8 mouse cellular contexts compared by ENCODE assay signal in the genomic region with DNA sequence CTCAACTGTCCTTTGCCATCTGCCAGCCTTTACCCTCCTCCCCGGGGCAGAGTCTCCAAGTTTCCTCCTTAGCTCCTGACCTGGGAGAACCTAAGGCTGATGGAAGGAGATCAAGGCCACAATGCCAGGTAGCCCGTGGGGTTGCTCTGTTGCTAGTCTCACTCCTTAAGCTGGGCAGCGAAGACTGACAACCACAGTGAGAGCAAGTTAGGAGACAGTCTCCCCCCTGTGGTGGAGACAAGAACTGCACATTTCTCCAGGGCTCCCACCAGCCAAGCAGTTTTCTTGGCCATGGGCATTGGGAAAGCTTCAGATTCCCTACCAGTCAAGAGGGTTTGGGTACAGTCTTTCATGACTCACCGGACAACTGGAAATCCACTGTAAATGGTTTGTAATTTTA. TPM values are rescaled to one million over a fixed set of nuclear protein-coding genes. Genes with fewer than 3 reads are reported as not detected.
A peak's percentile ranks its signal among the peaks of the same experiment; 100 is the strongest.
DNase-seq lines count a peak whose midpoint lies in the region; TF ChIP-seq lines count a peak whose summit lies in the region.
"Had no signal": no experiment of that assay in that cellular context is flagged by ENCODE, and none has a peak within 500 bp of the region (broad histone marks: within the 10 kb centered on the region; RNA-seq: fewer than 3 reads in every experiment).

No protein-coding gene starts in this region.

- DNase-seq in CD4-positive helper T cell, adult 2 months (ENCODE audit: low read depth, low spot score): peak; percentile 60
- DNase-seq in MEL (ENCODE audit: low read depth, low spot score): peak; percentile 74
- DNase-seq in cerebellum, adult 9-10 months: peak; percentile 69
- peak; percentile 52 to 64 for DNase-seq in gastrocnemius, adult 8-10 months (ENCODE audit: low spot score in 2 of 2)
- DNase-seq in layer of hippocampus, adult 2 months (ENCODE audit: low spot score in 2 of 2): peak; percentile 52 to 83
- DNase-seq in lung, postnatal 10 days: peak; percentile 83
- peak; percentile 48 for DNase-seq in right cerebral cortex, postnatal 25 days

- H3K4me1 ChIP-seq in MEL (ENCODE audit: control insufficient read depth in 1 of 2, insufficient read depth in 2 of 2, low read length in 2 of 2): no peaks in the 10 kb centered on the region

- no peaks in the 10 kb centered on the region for H3K27me3 ChIP-seq in MEL (ENCODE audit: control insufficient read depth in 1 of 2, insufficient read depth in 2 of 2, low read length in 2 of 2)
- H3K27me3 ChIP-seq: limb, embryonic 13.5 days had no signal

- H3K9me3 ChIP-seq in MEL (replicated peaks; ENCODE audit: insufficient read depth, low read length): no peaks in the 10 kb centered on the region
- H3K9me3 ChIP-seq: limb, embryonic 13.5 days had no signal

- TF ChIP-seq CTCF in MEL (IDR thresholded peaks at IDR 0.05 in 2 of 3, conservative IDR thresholded peaks at IDR 0.05 in 1 of 3; ENCODE audit: control insufficient read depth in 1 of 3, insufficient read depth in 1 of 3, low read depth in 2 of 3, low read length in 3 of 3, poor library complexity in 1 of 3, severe bottlenecking in 1 of 3): peak; percentile 79 to 92 (median 87)
- TF ChIP-seq CTCF in layer of hippocampus, adult 2 months (conservative IDR thresholded peaks at IDR 0.05): peak; percentile 97

- H3K79me2 ChIP-seq in MEL (ENCODE audit: control insufficient read depth, insufficient read depth, low read length, poor library complexity): no peaks in the 10 kb centered on the region

- no peak for TF ChIP-seq POLR2A in MEL (IDR thresholded peaks at IDR 0.05; ENCODE audit: control insufficient read depth in 1 of 2, insufficient read depth in 1 of 2, low read depth in 1 of 2, low read length in 2 of 2, poor library complexity in 1 of 2)

- no peak for TF ChIP-seq EP300 in MEL (IDR thresholded peaks at IDR 0.05; ENCODE audit: low read depth in 1 of 2, low read length in 2 of 2)

- H3K36me3 ChIP-seq in MEL (ENCODE audit: control insufficient read depth in 1 of 2, insufficient read depth in 2 of 2, low read length in 2 of 2): no peaks in the 10 kb centered on the region
- H3K36me3 ChIP-seq: limb, embryonic 13.5 days had no signal

- H3K27ac ChIP-seq in MEL (ENCODE audit: control insufficient read depth, low read depth, low read length): no peak overlapping the region
- no peak overlapping the region for H3K27ac ChIP-seq in layer of hippocampus, adult 2 months
- H3K27ac ChIP-seq: limb, embryonic 13.5 days had no signal

- no peak overlapping the region for H3K4me3 ChIP-seq in MEL (ENCODE audit: control insufficient read depth in 1 of 2, insufficient read depth in 1 of 2, low read depth in 2 of 2, low read length in 2 of 2)
- H3K4me3 ChIP-seq in layer of hippocampus, adult 2 months: no peak overlapping the region
- H3K4me3 ChIP-seq: limb, embryonic 13.5 days had no signal

- H3K9ac ChIP-seq in MEL (ENCODE audit: control insufficient read depth, low read depth, low read length, poor library complexity, severe bottlenecking): no peak overlapping the region
- H3K9ac ChIP-seq: limb, embryonic 13.5 days had no signal

- peak; percentile 84 for TF ChIP-seq RAD21 in MEL (IDR thresholded peaks at IDR 0.05; ENCODE audit: low read depth, low read length)

TF ChIP-seq in MEL, 35 proteins besides CTCF, POLR2A, EP300 and RAD21:
- TF ChIP-seq ZMIZ1 (IDR thresholded peaks at IDR 0.05; ENCODE audit: low read depth, low read length) (no peak), SMC3 (IDR thresholded peaks at IDR 0.05; ENCODE audit: low read depth, low read length) (peak; percentile 87), ZC3H11A (IDR thresholded peaks at IDR 0.05; ENCODE audit: low read depth, low read length) (peak; percentile 79)

RNA-seq across cellular contexts. Expression of gene Stra8, which starts 7.2 kb away (rescaled TPM):
- not detected in 2 replicates for total RNA-seq in MEL (2012; rRNA removed)
- polyA plus RNA-seq in MEL (2012; ENCODE audit: insufficient read depth in 1 of 2, insufficient read length in 2 of 2, low read depth in 1 of 2, low replicate concordance in 2 of 2, missing spikeins in 1 of 2): not detected
- total RNA-seq in gastrocnemius, adult 8-10 months (2022): not detected
- total RNA-seq in layer of hippocampus, adult 2 months (2021): not detected
- polyA plus RNA-seq: limb, embryonic 13.5 days had no signal

RNA-seq across cellular contexts. Expression of gene Wdr91, which starts 16.5 kb away (rescaled TPM):
- 11.7 and 13.7 TPM in 2 replicates for total RNA-seq in MEL (2012; rRNA removed)
- polyA plus RNA-seq in MEL (2012; ENCODE audit: insufficient read depth in 1 of 2, insufficient read length in 2 of 2, low read depth in 1 of 2, low replicate concordance in 2 of 2, missing spikeins in 1 of 2): 10 to 100 TPM in 1 of 2 experiments, not detected in 1; 24.1 TPM
- total RNA-seq in gastrocnemius, adult 8-10 months (2022): 1 to 10 TPM; 3.6 to 5.1 (median 4.9) TPM
- 10 to 100 TPM; 34.9 to 37.9 TPM for total RNA-seq in layer of hippocampus, adult 2 months (2021)

RNA-seq across cellular contexts. Expression of gene Cyren, which starts 49.3 kb away (rescaled TPM):
- 9.4 and 10.1 TPM in 2 replicates for total RNA-seq in MEL (2012; rRNA removed)
- 10 to 100 TPM in 1 of 2 experiments, not detected in 1; 15.9 TPM for polyA plus RNA-seq in MEL (2012; ENCODE audit: insufficient read depth in 1 of 2, insufficient read length in 2 of 2, low read depth in 1 of 2, low replicate concordance in 2 of 2, missing spikeins in 1 of 2)
- 1 to 10 TPM; 2.4 to 3.3 (median 2.7) TPM for total RNA-seq in gastrocnemius, adult 8-10 months (2022)
- 1 to 10 TPM; 5.5 to 5.9 TPM for total RNA-seq in layer of hippocampus, adult 2 months (2021)
